Mouse (Mus musculus): Measurements from ENCODE around the gene Krt71. TPM values are rescaled to one million over a fixed set of nuclear protein-coding genes. Genes with fewer than 3 reads are reported as not detected.
"Not testable (repeated sequence)": the region's sequence is repeated elsewhere in the genome, so short reads cannot be mapped to it uniquely, and the experiment has no call there.

Gene Krt71
- polyA plus RNA-seq, 1 experiment from 2014 or later, result not detected

DNA sequence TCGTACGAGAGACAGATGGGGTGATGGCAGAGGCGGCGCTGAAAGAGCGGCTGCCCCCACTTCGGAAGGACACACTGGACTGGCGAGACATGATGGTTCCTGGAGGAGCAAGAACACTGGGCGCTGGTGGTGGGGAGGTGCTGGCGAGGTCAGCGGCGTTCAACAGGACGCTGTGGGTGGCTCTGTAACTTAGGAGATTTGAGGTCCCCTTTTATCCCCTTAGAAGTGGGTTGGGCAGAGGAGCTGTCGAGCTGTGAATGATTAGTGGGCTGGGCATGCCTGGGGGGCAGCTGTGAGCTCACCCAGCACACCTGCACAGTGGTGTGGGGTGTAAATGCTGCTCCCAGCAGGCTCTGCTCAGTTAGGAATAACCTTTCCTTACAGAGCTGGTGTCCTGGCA is 30.2 kb downstream of the Krt71 start, which contains the start of gene Krt5:
Gene Krt5, minus strand, starts transcription at position 179 of the 400 bp plus-strand sequence.
- no peaks in the 10 kb centered on the region for H3K4me1 ChIP-seq
- H3K4me3 ChIP-seq, result no peak within 1 kb of the TSS
- 41% methylated on average over 13 of the region's 13 CpGs for WGBS
- no peaks in the 10 kb centered on the region for H3K9me3 ChIP-seq
- no peaks in the 10 kb centered on the region for H3K36me3 ChIP-seq
- no peak within 1 kb of the TSS for H3K9ac ChIP-seq
- no peak within 1 kb of the TSS for H3K4me2 ChIP-seq
- H3K27ac ChIP-seq, result no peak within 1 kb of the TSS
- ATAC-seq (ENCODE audit: borderline replicate concordance, extremely low read depth, low FRiP score, low TSS enrichment), result no peak
- H3K27me3 ChIP-seq, result no peaks in the 10 kb centered on the region

DNA sequence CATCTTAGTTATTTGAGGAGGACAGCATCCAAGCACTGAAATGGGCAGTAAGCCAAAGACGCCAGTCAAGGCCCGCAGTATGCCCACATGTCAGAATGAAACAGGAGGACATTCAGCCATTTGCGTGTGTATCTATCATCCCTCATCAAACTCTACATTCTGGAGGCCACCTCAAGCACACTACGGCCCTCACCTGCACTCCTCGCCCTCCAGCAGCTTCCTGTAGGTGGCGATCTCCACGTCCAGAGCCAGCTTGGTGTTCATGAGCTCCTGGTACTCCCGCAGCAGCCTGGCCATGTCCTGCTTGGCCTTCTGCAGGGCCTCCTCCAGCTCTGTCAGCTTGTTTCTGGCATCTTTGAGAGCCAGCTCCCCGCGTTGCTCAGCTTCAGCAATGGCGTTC is 34.2 kb downstream of the Krt71 start:
- ATAC-seq (ENCODE audit: borderline replicate concordance, extremely low read depth, low FRiP score, low TSS enrichment), result no peak
- WGBS, result 53% methylated on average over 11 of the region's 11 CpGs

GRCm38 (mm10) chr15:101707454-101707853 is 35.5 kb downstream of the Krt71 start:
- Histone ChIP-seq H3K4me1 (no peaks in the 10 kb centered on the region), H3K27ac (no peak overlapping the region), H3K4me2 (no peak overlapping the region), H3K4me3 (no peak overlapping the region), H3K27me3 (no peaks in the 10 kb centered on the region), H3K9me3 (no peaks in the 10 kb centered on the region), H3K36me3 (no peaks in the 10 kb centered on the region), H3K9ac (no peak overlapping the region)
- WGBS, result 63% methylated on average over 9 of the region's 9 CpGs
- ATAC-seq (ENCODE audit: borderline replicate concordance, extremely low read depth, low FRiP score, low TSS enrichment), result no peak

More for the DNA sequence above, 34.2 kb downstream of the Krt71 start:
- Histone ChIP-seq H3K9ac (no peak overlapping the region), H3K4me1 (no peaks in the 10 kb centered on the region), H3K9me3 (no peaks in the 10 kb centered on the region), H3K4me3 (no peak overlapping the region), H3K4me2 (no peak overlapping the region), H3K27me3 (no peaks in the 10 kb centered on the region), H3K36me3 (no peaks in the 10 kb centered on the region), H3K27ac (no peak overlapping the region)

DNA sequence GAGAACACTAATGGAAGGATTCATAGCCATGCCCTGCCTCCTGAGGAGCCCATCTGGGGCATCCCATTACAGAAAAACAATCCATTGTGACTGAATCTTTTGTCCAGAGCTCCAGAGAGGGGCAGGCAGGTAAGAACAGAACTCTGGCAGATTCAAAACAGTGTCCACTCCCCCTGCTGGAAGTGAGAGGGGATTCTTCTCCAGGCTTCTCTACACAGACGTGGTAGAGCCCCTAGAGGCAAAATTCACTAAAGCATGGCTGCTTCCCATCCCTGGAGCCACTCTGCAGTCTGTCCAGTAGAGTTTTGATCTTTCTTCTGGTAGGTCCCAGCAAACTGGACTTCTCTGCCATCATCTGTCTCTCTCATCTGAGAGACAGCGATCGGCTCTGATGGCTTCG is 38.8 kb downstream of the Krt71 start:
- no peak for ATAC-seq (ENCODE audit: borderline replicate concordance, extremely low read depth, low FRiP score, low TSS enrichment)
- H3K4me1 ChIP-seq, result no peaks in the 10 kb centered on the region
- 64% methylated on average over 4 of the region's 4 CpGs for WGBS

DNA sequence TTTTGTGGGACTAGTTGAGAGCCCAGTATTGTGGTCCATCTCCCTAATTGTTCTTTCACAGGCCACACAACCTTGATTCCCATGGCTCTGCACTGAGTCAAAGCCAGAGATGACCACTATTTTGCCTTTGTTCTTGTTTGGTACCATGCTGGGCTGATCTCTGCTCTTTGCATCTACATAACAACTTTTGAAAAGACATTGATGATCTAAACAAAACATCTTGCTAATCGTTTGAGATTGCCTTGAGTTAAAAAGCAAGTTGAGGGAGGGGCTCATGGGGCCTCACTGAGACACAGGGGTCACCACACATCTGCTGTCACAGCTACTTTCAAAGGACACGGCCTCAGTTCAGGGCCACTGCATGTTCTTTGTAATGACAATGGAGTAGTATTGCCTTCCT is 40.5 kb downstream of the Krt71 start:
- WGBS, result 24% methylated on average over 2 of the region's 2 CpGs
- Histone ChIP-seq H3K27me3 (no peaks in the 10 kb centered on the region), H3K9me3 (no peaks in the 10 kb centered on the region), H3K27ac (no peak overlapping the region), H3K9ac (no peak overlapping the region), H3K36me3 (no peaks in the 10 kb centered on the region), H3K4me2 (no peak overlapping the region), H3K4me3 (no peak overlapping the region), H3K4me1 (no peaks in the 10 kb centered on the region)
- ATAC-seq (ENCODE audit: borderline replicate concordance, extremely low read depth, low FRiP score, low TSS enrichment), result no peak

More for the DNA sequence above, 38.8 kb downstream of the Krt71 start:
- Histone ChIP-seq H3K27ac (no peak overlapping the region), H3K4me3 (no peak overlapping the region), H3K36me3 (no peaks in the 10 kb centered on the region), H3K9ac (no peak overlapping the region), H3K27me3 (no peaks in the 10 kb centered on the region), H3K4me2 (no peak overlapping the region), H3K9me3 (no peaks in the 10 kb centered on the region)

- no peak overlapping the region for H3K27ac ChIP-seq
- H3K4me1 ChIP-seq, result no peaks in the 10 kb centered on the region
- no peak overlapping the region for H3K4me2 ChIP-seq
- 74% methylated on average over 8 of the region's 8 CpGs for whole genome bisulfite sequencing
- no peak overlapping the region for H3K4me3 ChIP-seq
- no peak overlapping the region for H3K9ac ChIP-seq
- no peak for ATAC-seq (ENCODE audit: borderline replicate concordance, extremely low read depth, low FRiP score, low TSS enrichment)
- H3K9me3 ChIP-seq, result no peaks in the 10 kb centered on the region
- H3K36me3 ChIP-seq, result no peaks in the 10 kb centered on the region
- no peaks in the 10 kb centered on the region for H3K27me3 ChIP-seq
These were observed 43.0 kb downstream of the Krt71 start for GRCm38 (mm10) chr15:101699866-101700265.

DNA sequence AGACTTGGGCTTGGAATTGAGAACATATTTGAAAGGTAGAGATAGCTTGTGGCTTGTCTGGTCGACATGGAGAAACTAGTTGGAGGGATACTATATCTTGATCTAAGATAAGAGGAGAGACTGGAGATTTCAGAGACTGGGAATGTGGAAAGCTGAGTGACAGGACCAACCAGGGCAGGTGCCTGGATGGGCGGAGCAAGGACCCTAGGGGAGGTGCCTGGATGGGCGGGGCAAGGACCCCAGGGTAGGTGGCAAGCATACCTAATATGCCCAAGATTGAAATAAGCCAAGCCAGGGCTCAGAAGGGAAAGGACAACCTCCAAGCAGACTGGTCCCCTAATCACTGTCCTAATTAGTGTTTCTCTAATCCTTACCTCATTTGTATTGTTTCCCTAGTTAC is 43.7 kb downstream of the Krt71 start:
- H3K4me2 ChIP-seq, result no peak overlapping the region

DNA sequence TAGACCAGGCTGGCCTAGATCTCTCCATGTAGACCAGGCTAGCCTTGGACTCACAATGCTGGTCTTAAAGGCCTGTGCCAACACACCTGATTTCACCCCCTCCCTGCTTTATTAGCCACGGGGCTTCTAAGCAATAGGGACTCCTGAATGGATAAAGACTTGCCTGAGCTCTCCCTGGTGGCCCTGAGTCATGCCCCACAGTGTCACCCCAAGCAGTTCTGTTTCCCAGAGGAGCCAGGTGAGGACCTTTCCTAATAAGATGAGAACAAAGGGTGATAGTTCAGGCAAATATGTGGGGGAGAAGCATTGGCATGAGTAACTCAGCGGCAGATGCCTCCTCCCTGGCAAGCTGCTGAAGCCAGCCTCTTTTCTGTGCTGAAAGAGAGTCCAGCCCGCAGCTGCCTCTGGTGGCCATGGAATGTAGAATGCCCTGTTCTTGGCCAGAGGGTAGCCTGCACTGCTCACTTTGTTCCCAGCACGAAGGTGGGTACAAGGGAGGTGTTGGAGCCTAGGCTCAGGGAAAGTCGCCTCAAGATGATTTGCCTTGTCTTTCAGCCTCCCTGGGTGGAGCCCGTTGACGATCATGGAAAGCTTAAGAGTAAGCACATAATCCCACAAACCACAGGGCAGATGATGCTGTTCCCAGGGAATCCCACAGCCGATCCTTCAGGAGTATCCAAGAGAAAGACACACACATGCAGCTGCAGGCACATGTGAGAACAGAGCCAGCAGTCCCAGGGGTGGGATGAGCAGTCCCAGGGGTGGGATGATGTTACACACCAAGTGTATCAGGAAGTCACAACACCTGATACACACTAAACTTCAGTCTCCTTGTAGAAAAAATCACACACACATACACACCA is 45.4 kb downstream of the Krt71 start:
- Histone ChIP-seq H3K9me3 (no peaks in the 10 kb centered on the region), H3K27ac (no peak overlapping the region), H3K36me3 (no peaks in the 10 kb centered on the region), H3K4me3 (no peak overlapping the region), H3K9ac (no peak overlapping the region), H3K27me3 (no peaks in the 10 kb centered on the region), H3K4me2 (no peak overlapping the region), H3K4me1 (no peaks in the 10 kb centered on the region)
- no peak for ATAC-seq (ENCODE audit: borderline replicate concordance, extremely low read depth, low FRiP score, low TSS enrichment)
- 69% methylated on average over 8 of the region's 8 CpGs for WGBS

More for the DNA sequence above, 43.7 kb downstream of the Krt71 start:
- 41% methylated on average over 3 of the region's 3 CpGs for WGBS
- Histone ChIP-seq H3K4me1 (no peaks in the 10 kb centered on the region), H3K9me3 (no peaks in the 10 kb centered on the region), H3K4me3 (no peak overlapping the region), H3K27me3 (no peaks in the 10 kb centered on the region), H3K27ac (no peak overlapping the region), H3K9ac (no peak overlapping the region), H3K36me3 (no peaks in the 10 kb centered on the region)
- ATAC-seq (ENCODE audit: borderline replicate concordance, extremely low read depth, low FRiP score, low TSS enrichment), result no peak

DNA sequence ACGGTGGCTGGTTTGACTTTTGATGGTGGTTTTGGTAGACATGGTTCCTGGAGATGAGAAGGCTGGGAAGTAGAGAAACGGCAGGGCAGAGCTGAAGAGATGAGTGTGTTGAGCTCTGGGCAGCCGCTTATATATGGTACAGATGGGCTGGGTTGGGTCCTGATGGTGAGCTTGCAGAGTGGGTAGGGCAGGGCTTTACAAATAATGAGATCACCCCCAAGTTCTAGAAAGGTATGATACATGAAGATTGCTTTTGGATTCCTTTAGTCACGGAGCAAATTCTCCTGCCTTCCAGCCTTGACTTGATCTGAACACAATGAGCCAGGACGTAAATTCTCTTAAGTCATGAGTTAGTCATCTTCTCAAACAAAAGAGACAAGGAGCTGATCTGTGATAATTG is 48.7 kb downstream of the Krt71 start, which contains the start of gene Krt6a:
Gene Krt6a, minus strand, starts transcription at position 101 of the 400 bp plus-strand sequence.
- Histone ChIP-seq H3K27me3 (no peaks in the 10 kb centered on the region), H3K9me3 (no peaks in the 10 kb centered on the region), H3K4me3 (no peak within 1 kb of the TSS), H3K36me3 (no peaks in the 10 kb centered on the region), H3K9ac (no peak within 1 kb of the TSS), H3K27ac (no peak within 1 kb of the TSS), H3K4me2 (no peak within 1 kb of the TSS), H3K4me1 (no peaks in the 10 kb centered on the region)
- WGBS, result 73% methylated on average over 5 of the region's 5 CpGs
- ATAC-seq (ENCODE audit: borderline replicate concordance, extremely low read depth, low FRiP score, low TSS enrichment), result no peak

DNA sequence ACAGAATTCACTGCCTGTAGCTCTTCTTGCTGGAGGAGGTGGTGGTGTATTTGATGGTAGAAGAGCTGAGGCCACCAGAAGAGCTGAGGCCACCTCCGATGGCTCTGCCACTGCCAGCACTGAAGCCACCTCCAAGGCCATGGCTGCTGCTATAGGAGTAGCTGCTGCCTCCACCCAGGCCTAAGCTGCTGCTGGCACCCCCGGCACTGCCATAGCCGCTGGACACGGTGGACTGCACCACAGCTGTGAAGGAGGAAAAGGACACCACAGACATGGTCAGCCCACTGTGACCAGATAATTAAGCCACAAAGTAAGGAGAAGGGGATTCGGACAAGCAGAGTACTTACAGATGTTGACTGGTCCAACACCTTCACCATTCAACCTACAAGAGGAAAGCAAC is 52.4 kb downstream of the Krt71 start:
- H3K27ac ChIP-seq; H3K9ac ChIP-seq; H3K4me1 ChIP-seq; H3K4me3 ChIP-seq; H3K9me3 ChIP-seq; H3K4me2 ChIP-seq; H3K36me3 ChIP-seq; H3K27me3 ChIP-seq; ATAC-seq (ENCODE audit: borderline replicate concordance, extremely low read depth, low FRiP score, low TSS enrichment): not testable (repeated sequence)
- 80% methylated on average over 5 of the region's 5 CpGs for WGBS

GRCm38 (mm10) chr15:101688161-101688560 is 54.7 kb downstream of the Krt71 start:
- Histone ChIP-seq H3K36me3 (no peaks in the 10 kb centered on the region), H3K4me2 (no peak overlapping the region), H3K9me3 (no peaks in the 10 kb centered on the region), H3K4me1 (no peaks in the 10 kb centered on the region), H3K27me3 (no peaks in the 10 kb centered on the region), H3K4me3 (no peak overlapping the region), H3K27ac (no peak overlapping the region), H3K9ac (no peak overlapping the region)
- no peak for ATAC-seq (ENCODE audit: borderline replicate concordance, extremely low read depth, low FRiP score, low TSS enrichment)
- 51% methylated on average over 2 of the region's 2 CpGs for WGBS

All from lung, embryonic 15.5 days (tissue).